Mouse (Mus musculus): ENCODE data around the gene Cd80. TPM values are rescaled to one million over a fixed set of nuclear protein-coding genes. Genes with fewer than 3 reads are reported as not detected.

Gene Cd80
- 0.09 and 0.50 TPM in 2 replicates for polyA plus RNA-seq (2012)

DNA sequence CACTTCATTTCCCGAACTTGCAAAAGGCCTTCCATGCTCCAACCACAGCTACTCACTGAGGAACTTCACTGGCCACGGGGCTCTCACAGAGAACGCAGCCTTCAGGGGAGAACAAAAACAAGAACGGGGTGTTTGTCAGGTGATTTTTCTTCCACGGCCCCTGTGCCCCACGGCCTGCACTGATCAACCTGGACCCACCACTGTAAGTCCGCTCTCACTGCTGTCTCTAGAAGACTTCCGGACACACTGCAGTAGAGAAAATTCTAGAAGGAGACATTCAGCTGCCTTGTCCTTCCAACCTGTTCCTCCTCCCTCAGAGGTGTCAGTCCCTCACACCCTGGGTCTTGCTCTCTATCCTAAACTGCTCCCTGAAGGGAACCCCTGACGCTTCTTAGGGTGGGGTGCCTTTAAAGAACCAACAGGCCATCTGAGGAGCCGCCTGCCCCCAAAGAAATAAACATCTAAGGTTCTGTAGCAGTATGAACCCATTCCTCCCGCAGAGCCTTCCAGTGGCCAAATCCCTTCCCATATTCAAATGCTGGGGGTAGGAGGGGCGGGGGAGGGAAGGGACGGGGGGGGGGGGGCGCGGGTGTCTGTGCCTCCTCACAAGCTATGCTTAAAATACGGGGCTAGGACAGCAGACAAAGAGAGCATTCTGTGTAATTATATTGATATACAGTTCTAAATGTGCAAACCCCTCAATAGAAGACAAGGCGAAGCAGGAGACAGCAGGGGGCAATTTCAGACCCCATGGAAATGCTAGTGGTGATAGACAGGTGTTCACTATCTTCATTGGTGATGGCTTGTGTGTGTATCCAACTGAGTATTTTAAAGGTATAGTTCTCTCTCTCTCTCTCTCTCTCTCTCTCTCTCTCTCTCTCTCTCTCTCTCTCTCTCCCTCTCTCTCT lies at the start of gene Cd80:
Cd80 (plus strand) TSS at position 51 of the 908 bp plus-strand sequence.

DNA sequence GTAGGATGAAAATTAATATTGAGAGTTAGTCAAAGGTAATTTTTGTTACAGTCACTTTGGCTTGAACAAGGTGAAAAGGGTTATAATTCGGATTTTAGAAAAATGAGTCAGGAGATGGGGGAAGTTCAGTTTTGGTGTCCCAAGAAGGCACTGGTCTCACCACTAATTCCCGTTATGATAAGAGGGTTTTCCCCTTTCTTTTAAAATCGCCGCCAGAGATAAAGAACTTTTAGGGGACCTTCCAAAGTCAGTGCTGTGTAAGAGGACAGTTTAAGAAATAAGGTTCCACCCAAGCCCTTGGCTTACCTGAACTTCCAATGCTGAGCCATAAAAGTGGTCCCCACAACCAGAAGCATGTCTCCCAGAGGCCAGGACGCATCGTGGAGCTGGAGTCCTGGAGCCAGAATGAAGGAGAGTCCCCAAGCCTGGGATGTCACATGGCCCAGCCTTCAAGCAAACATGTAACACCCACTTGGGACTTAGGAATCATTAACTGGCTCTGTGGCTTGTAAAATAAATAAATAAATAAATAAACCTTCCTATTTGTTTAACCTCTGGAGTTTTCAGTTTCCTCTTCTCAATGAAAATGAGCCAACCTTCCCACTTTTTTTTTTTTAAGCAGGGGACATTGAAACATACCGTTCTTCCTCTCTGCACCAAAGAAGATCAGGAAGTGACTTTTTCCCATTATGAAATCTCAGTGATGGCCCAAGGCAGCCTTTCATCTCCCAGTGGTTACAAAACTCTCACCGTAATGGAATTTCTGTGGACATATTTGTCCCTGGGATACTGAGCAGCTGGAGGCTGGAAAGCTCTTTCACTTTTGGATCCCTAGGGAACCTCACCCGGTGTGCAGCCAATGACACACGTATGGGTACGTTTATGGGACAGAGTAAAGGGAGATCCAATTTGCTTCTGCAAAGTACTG lies 22.6 kb upstream of the Cd80 start, which contains the start of gene Pla1a:
Pla1a (minus strand) TSS at position 648 of the 928 bp plus-strand sequence.

DNA sequence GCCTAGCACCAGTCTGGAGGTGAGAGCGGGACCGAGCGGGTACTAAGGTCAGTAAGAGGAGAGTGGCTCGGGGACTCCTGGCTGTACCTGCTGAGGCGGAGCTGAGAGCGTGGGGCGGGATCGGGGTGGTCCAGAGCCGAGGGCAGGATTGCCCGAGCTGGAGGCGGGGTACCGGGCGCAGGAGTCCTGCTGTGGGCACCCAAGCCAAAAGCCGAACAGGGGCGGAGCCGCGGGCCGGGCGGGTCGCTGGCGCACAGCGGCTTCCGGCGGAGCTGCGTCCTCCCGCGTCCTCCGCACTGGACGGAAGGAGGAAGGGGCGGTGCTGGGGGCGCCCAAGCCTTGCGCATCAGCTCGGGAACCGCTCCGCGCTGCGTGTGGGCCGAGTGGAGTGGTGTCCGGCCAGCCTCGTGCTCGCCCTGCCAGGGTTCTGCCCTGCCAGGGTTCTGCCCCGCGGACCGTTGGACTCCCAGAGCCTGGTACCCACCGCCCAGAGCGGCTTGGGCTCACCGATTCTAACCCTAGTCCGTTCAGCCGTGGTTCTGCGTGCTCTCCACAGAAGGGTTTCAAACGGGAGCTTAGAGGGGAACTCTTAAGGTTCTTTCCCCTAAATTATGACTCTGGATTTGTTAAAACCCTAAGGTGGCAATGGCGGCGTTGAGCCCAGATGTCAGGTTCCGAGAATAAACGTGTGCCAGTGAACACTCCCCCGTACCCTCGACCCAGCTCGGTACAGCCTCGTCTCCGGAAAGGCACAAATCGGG lies 2.7 kb upstream of the Cd80 start, which contains the start of gene Adprh:
Adprh (minus strand) TSS at position 262 of the 761 bp plus-strand sequence.

DNA sequence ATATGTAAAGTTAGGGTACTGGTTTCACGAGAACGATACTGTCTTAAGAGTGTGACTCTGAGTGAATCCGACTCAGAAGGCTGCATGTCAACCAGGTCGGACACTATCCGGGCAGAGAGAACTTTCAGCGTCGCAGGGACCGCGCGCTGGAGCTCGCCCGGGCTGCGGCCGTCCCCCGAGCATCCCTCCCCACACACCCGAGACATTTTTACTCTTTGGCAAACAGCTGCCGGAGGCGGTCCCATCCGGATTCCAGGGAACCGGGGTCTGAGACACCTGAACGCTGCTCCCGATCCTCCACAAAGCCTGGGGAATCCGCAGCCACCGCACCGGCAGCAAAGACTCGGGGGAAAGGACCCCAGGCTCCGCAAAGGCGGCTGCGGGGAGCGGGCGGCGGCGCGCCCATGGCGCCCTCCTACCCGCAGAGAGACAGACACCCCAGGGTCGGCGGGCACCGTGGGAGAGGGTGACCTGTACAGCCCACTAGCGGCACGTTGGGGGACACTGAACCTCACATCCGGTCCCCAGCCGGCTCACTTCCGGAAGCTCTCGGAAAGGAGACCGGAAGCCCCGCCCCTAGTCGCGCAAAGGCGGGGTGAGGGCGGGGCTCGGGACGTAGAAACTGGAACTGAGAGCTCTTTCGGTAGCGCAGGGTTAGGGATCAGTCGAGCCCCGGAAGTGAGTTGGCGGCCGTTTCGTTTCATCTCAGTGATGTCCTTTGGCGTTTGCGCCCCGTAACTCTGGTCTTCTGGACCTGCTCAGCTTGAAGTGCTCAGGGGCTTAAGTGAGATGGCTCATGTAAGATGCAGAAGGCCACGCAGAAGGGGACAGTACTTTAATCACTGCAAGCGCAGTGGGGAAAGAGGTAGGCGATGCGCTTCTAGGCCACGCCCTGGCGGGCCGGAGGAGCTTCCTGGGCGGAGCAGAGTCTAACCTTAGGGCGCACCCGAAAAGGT lies 67.0 kb downstream of the Cd80 start, which contains the start of gene Timmdc1:
Timmdc1 (minus strand) TSS at position 535 of the 956 bp plus-strand sequence.

Other genes starting within 250 kb of the Cd80 start
- gene Nr1i2, start 160.7 kb upstream of the Cd80 start, polyA plus RNA-seq (2012): not detected in 2 replicates
- gene Maats1, start 113.4 kb upstream of the Cd80 start, polyA plus RNA-seq (2012): 0.09 TPM in 1 of 2 replicates, not detected in the other
- gene Cox17, start 108.6 kb upstream of the Cd80 start, polyA plus RNA-seq (2012): 81.9 and 143 TPM in 2 replicates
- 505 and 528 TPM in 2 replicates for gene Gm21987, start 108.5 kb upstream of the Cd80 start, polyA plus RNA-seq (2012)
- 0.60 and 1.5 TPM in 2 replicates for gene Popdc2, start 93.4 kb upstream of the Cd80 start, polyA plus RNA-seq (2012)
- gene Pla1a, start 22.4 kb upstream of the Cd80 start, polyA plus RNA-seq (2012): not detected in 2 replicates
- gene Adprh, start 2.9 kb upstream of the Cd80 start, polyA plus RNA-seq (2012): 168 and 179 TPM in 2 replicates
- gene Timmdc1, start 67.1 kb downstream of the Cd80 start, polyA plus RNA-seq (2012): 19.6 and 24.6 TPM in 2 replicates
- 8.7 and 9.7 TPM in 2 replicates for gene Poglut1, start 94.7 kb downstream of the Cd80 start, polyA plus RNA-seq (2012)
- 29.0 and 33.1 TPM in 2 replicates for gene Tmem39a, start 103.1 kb downstream of the Cd80 start, polyA plus RNA-seq (2012)

Data from megakaryocyte-erythroid progenitor cell, adult 5 weeks (primary cell).